Mouse (Mus musculus): ENCODE data around the gene Abl2. TPM values are rescaled to one million over a fixed set of nuclear protein-coding genes. Genes with fewer than 3 reads are reported as not detected.

Abl2 gene
- polyA plus RNA-seq (2015; fragmentation: Illumina TruSeq; extraction: RNeasy Lipid Tissue Mini Kit (QIAGEN cat#74804); ENCODE audit: insufficient read depth, low replicate concordance) = 24.6 TPM

GRCm38 (mm10) chr1:156558024-156558930 lies at the start of gene Abl2:
Gene Abl2, plus strand, starts transcription at chr1:156558786.

GRCm38 (mm10) chr1:156523842-156524241 lies 34.7 kb upstream of the Abl2 start, which contains the start of gene Gm10031:
Gene Gm10031, plus strand, starts transcription at chr1:156524012.

GRCm38 (mm10) chr1:156674195-156675000 lies 115.8 kb downstream of the Abl2 start, which contains the start of gene Tor3a:
Gene Tor3a, minus strand, starts transcription at chr1:156674356.

Other genes starting within 250 kb of the Abl2 start
- gene Nphs2, start 248.1 kb upstream of the Abl2 start, polyA plus RNA-seq (2015; fragmentation: Illumina TruSeq; extraction: RNeasy Lipid Tissue Mini Kit (QIAGEN cat#74804); ENCODE audit: insufficient read depth, low replicate concordance) = not detected
- 206 TPM for gene Gm2000, start 192.7 kb upstream of the Abl2 start, polyA plus RNA-seq (2015; fragmentation: Illumina TruSeq; extraction: RNeasy Lipid Tissue Mini Kit (QIAGEN cat#74804); ENCODE audit: insufficient read depth, low replicate concordance)
- gene Axdnd1, start 137.6 kb upstream of the Abl2 start, polyA plus RNA-seq (2015; fragmentation: Illumina TruSeq; extraction: RNeasy Lipid Tissue Mini Kit (QIAGEN cat#74804); ENCODE audit: insufficient read depth, low replicate concordance) = 1.5 TPM
- 66.3 TPM for gene Soat1, start 84.5 kb upstream of the Abl2 start, polyA plus RNA-seq (2015; fragmentation: Illumina TruSeq; extraction: RNeasy Lipid Tissue Mini Kit (QIAGEN cat#74804); ENCODE audit: insufficient read depth, low replicate concordance)
- gene Gm10031, start 34.8 kb upstream of the Abl2 start, polyA plus RNA-seq (2015; fragmentation: Illumina TruSeq; extraction: RNeasy Lipid Tissue Mini Kit (QIAGEN cat#74804); ENCODE audit: insufficient read depth, low replicate concordance) = 4.5 TPM
- 31.6 TPM for gene Tor3a, start 115.6 kb downstream of the Abl2 start, polyA plus RNA-seq (2015; fragmentation: Illumina TruSeq; extraction: RNeasy Lipid Tissue Mini Kit (QIAGEN cat#74804); ENCODE audit: insufficient read depth, low replicate concordance)
- 37.2 TPM for gene Fam20b, start 160.3 kb downstream of the Abl2 start, polyA plus RNA-seq (2015; fragmentation: Illumina TruSeq; extraction: RNeasy Lipid Tissue Mini Kit (QIAGEN cat#74804); ENCODE audit: insufficient read depth, low replicate concordance)

Measured in spleen, adult 10 weeks (tissue).